23 mouse cellular contexts compared by ENCODE assay signal in genomic region chr12:52350276-52350675, GRCm38 (mm10).
DNase-seq lines count a peak whose midpoint lies in the region; ATAC-seq lines count a peak whose summit lies in the region.
"Had no signal": no experiment of that assay in that cellular context is flagged by ENCODE, and none has a peak within 500 bp of the region (broad histone marks: within the 10 kb centered on the region; RNA-seq: fewer than 3 reads in every experiment).

No protein-coding gene starts in this region.

- DNase-seq in forebrain, embryonic 10.5 days (ENCODE audit: extremely low spot score, low spot score), result no peak
- no peak for DNase-seq in forebrain, embryonic 11.5 days (ENCODE audit: low spot score)
- no peak for DNase-seq in limb, embryonic 10.5 days (ENCODE audit: low spot score)
- DNase-seq in retina, adult 2 months (ENCODE audit: low read depth, low spot score), result peak; percentile 62
- no peak for DNase-seq in retina, embryonic 14.5 days (ENCODE audit: low spot score)
- DNase-seq in retina, postnatal 1 day, result peak; percentile 43
- no peak for DNase-seq in frontal cortex, postnatal 14 days (ENCODE audit: low spot score in 2 of 2)
- DNase-seq: adrenal gland, adult 2 months; adrenal gland, postnatal 10 days; adrenal gland, postnatal 25 days; cerebellum, adult 11 months; cerebellum, adult 18-20 months; cerebellum, adult 8-10 months; cerebellum, adult 9-11 months; cerebellum, postnatal 14 days; cerebellum, postnatal 36 days had no signal

- H3K27me3 ChIP-seq in forebrain, embryonic 10.5 days (ENCODE audit: poor library complexity, severe bottlenecking), result peaks cover 5% of the 10 kb centered on the region; the same call in 1 of the 2 replicates
- H3K27me3 ChIP-seq in forebrain, embryonic 11.5 days (ENCODE audit: control insufficient read depth, insufficient read depth, low read length), result no peaks in the 10 kb centered on the region
- no peaks in the 10 kb centered on the region for H3K27me3 ChIP-seq in limb, embryonic 12.5 days
- H3K27me3 ChIP-seq in limb, embryonic 10.5 days (ENCODE audit: low read depth, poor library complexity, severe bottlenecking), result no peaks in the 10 kb centered on the region
- H3K27me3 ChIP-seq: embryonic facial prominence, embryonic 13.5 days; embryonic facial prominence, embryonic 15.5 days; forebrain, embryonic 12.5 days had no signal

- ATAC-seq in forebrain, embryonic 11.5 days (replicated peaks; ENCODE audit: low FRiP score), result no peak
- no peak for ATAC-seq in limb, embryonic 12.5 days (ENCODE audit: insufficient number of reproducible peaks, insufficient read depth, low FRiP score, low TSS enrichment, low read depth)
- ATAC-seq: forebrain, embryonic 14.5 days; forebrain, embryonic 16.5 days had no signal

- peaks cover 37% of the 10 kb centered on the region for H3K4me1 ChIP-seq in forebrain, embryonic 10.5 days
- 0 out of 2 replicates have a peak, but pooled peaks cover 2% of the 10 kb centered on the region for H3K4me1 ChIP-seq in forebrain, embryonic 11.5 days (replicated peaks; ENCODE audit: control insufficient read depth, insufficient read depth, low read length)
- peaks cover 23% of the 10 kb centered on the region for H3K4me1 ChIP-seq in limb, embryonic 12.5 days (replicated peaks)
- H3K4me1 ChIP-seq in limb, embryonic 10.5 days, result peaks cover 33% of the 10 kb centered on the region
- H3K4me1 ChIP-seq: embryonic facial prominence, embryonic 13.5 days; embryonic facial prominence, embryonic 15.5 days had no signal

- no peaks in the 10 kb centered on the region for H3K36me3 ChIP-seq in forebrain, embryonic 10.5 days (replicated peaks)
- H3K36me3 ChIP-seq in forebrain, embryonic 11.5 days (ENCODE audit: control insufficient read depth, insufficient read depth, low read length), result no peaks in the 10 kb centered on the region
- H3K36me3 ChIP-seq in limb, embryonic 12.5 days, result no peaks in the 10 kb centered on the region
- H3K36me3 ChIP-seq in limb, embryonic 10.5 days, result no peaks in the 10 kb centered on the region
- H3K36me3 ChIP-seq: embryonic facial prominence, embryonic 13.5 days; embryonic facial prominence, embryonic 15.5 days; forebrain, embryonic 12.5 days had no signal

- no peak overlapping the region for H3K4me3 ChIP-seq in forebrain, embryonic 10.5 days
- H3K4me3 ChIP-seq in forebrain, embryonic 11.5 days (ENCODE audit: low read depth, low read length), result no peak overlapping the region
- no peak overlapping the region for H3K4me3 ChIP-seq in limb, embryonic 12.5 days (replicated peaks)
- no peak overlapping the region for H3K4me3 ChIP-seq in limb, embryonic 10.5 days
- H3K4me3 ChIP-seq: embryonic facial prominence, embryonic 13.5 days; embryonic facial prominence, embryonic 15.5 days; erythroblast, embryonic 14.5 days; forebrain, embryonic 12.5 days had no signal

- WGBS in forebrain, embryonic 10.5 days, result 22% methylated on average over 3 of the region's 3 CpGs
- 18% methylated on average over 3 of the region's 3 CpGs for WGBS in forebrain, embryonic 11.5 days
- WGBS in limb, embryonic 12.5 days, result 24% methylated on average over 3 of the region's 3 CpGs
- WGBS in limb, embryonic 10.5 days, result 49% methylated on average over 3 of the region's 3 CpGs

- H3K9me3 ChIP-seq in forebrain, embryonic 10.5 days, result no peaks in the 10 kb centered on the region
- no peaks in the 10 kb centered on the region for H3K9me3 ChIP-seq in forebrain, embryonic 11.5 days (ENCODE audit: control insufficient read depth, low read length)
- no peaks in the 10 kb centered on the region for H3K9me3 ChIP-seq in limb, embryonic 12.5 days
- no peaks in the 10 kb centered on the region for H3K9me3 ChIP-seq in limb, embryonic 10.5 days (replicated peaks)
- H3K9me3 ChIP-seq: embryonic facial prominence, embryonic 13.5 days; embryonic facial prominence, embryonic 15.5 days; forebrain, embryonic 12.5 days had no signal

- H3K4me2 ChIP-seq in forebrain, embryonic 11.5 days (ENCODE audit: low read depth, low read length, severe bottlenecking), result no peak overlapping the region
- H3K4me2 ChIP-seq in limb, embryonic 12.5 days, result no peak overlapping the region
- H3K4me2 ChIP-seq: embryonic facial prominence, embryonic 13.5 days; embryonic facial prominence, embryonic 15.5 days; forebrain, embryonic 12.5 days had no signal

- 0 out of 2 replicates have a peak overlapping the region, but pooled peaks have one; percentile 11 for H3K27ac ChIP-seq in forebrain, embryonic 10.5 days
- H3K27ac ChIP-seq in forebrain, embryonic 11.5 days (ENCODE audit: low read depth, low read length), result no peak overlapping the region
- 0 out of 2 replicates have a peak overlapping the region, but pooled peaks have one; percentile 1 for H3K27ac ChIP-seq in limb, embryonic 12.5 days
- H3K27ac ChIP-seq in limb, embryonic 10.5 days, result no peak overlapping the region
- H3K27ac ChIP-seq: embryonic facial prominence, embryonic 13.5 days; embryonic facial prominence, embryonic 15.5 days; forebrain, embryonic 12.5 days had no signal

- no peak overlapping the region for H3K9ac ChIP-seq in forebrain, embryonic 11.5 days (ENCODE audit: low read length)
- no peak overlapping the region; the same call in 1 of the 2 replicates for H3K9ac ChIP-seq in limb, embryonic 12.5 days (replicated peaks)
- H3K9ac ChIP-seq: embryonic facial prominence, embryonic 13.5 days; embryonic facial prominence, embryonic 15.5 days; forebrain, embryonic 12.5 days had no signal

Comparison
In these comparisons a context has a peak if more than half of its experiments do, and no peak if none do; other contexts are left out.
1. DNase-seq: peak in retina, adult 2 months (single experiment) and retina, postnatal 1 day (single experiment); none in forebrain, embryonic 10.5 days (single experiment), forebrain, embryonic 11.5 days (single experiment), limb, embryonic 10.5 days (single experiment), retina, embryonic 14.5 days (single experiment) and frontal cortex, postnatal 14 days (0 of 2).
2. H3K27ac ChIP-seq: peak in forebrain, embryonic 10.5 days (single experiment) and limb, embryonic 12.5 days (single experiment); none in forebrain, embryonic 11.5 days (single experiment) and limb, embryonic 10.5 days (single experiment).